In the genomic region with DNA sequence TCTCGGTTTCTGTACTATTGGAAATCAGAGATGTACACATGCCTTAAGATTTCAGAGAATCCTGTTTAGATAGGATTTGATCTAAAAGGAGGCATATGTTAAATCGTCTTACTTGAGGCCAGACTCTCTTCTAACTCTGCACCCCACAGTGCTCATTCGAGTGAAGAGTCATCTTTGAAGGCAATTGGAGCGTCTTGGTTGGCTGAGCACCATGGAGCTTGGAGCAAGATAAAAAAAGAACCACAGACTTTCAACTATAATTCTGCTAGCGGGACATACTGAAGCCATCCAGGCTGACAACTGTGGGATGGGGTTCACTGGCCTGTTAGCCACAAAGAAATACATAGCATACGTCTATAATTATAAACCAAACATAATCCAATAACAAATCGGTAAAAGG, we compare ENCODE assay signal across 25 mouse cellular contexts.
A peak's percentile ranks its signal among the peaks of the same experiment; 100 is the strongest.
DNase-seq lines count a peak whose midpoint lies in the region; ATAC-seq lines count a peak whose summit lies in the region.
"Had no signal": no experiment of that assay in that cellular context is flagged by ENCODE, and none has a peak within 500 bp of the region (broad histone marks: within the 10 kb centered on the region; RNA-seq: fewer than 3 reads in every experiment).

No protein-coding gene starts in this region.

- 0 out of 2 replicates have a peak, but pooled peaks have one; percentile 2 for ATAC-seq in embryonic facial prominence, embryonic 14.5 days (ENCODE audit: low read depth)
- ATAC-seq in midbrain, embryonic 11.5 days (ENCODE audit: low FRiP score): peak; percentile 48; the same call in 1 of the 2 replicates
- ATAC-seq in midbrain, embryonic 13.5 days: no peak
- ATAC-seq: intestine, embryonic 15.5 days; liver, embryonic 12.5 days had no signal

- no peak overlapping the region for H3K4me2 ChIP-seq in embryonic facial prominence, embryonic 14.5 days (ENCODE audit: low read depth, low read length)
- H3K4me2 ChIP-seq in midbrain, embryonic 11.5 days: no peak overlapping the region
- H3K4me2 ChIP-seq in midbrain, embryonic 13.5 days (replicated peaks): no peak overlapping the region
- H3K4me2 ChIP-seq: embryonic facial prominence, embryonic 12.5 days; forebrain, embryonic 12.5 days; hindbrain, embryonic 13.5 days; intestine, embryonic 15.5 days; limb, embryonic 13.5 days; liver, embryonic 12.5 days had no signal

- H3K9me3 ChIP-seq in embryonic facial prominence, embryonic 14.5 days (ENCODE audit: control insufficient read depth, low read length): no peaks in the 10 kb centered on the region
- H3K9me3 ChIP-seq in embryonic facial prominence, embryonic 10.5 days: no peaks in the 10 kb centered on the region
- H3K9me3 ChIP-seq in midbrain, embryonic 11.5 days (ENCODE audit: control insufficient read depth, low read length): no peaks in the 10 kb centered on the region
- H3K9me3 ChIP-seq in midbrain, embryonic 13.5 days: no peaks in the 10 kb centered on the region
- H3K9me3 ChIP-seq: embryonic facial prominence, embryonic 12.5 days; forebrain, embryonic 12.5 days; hindbrain, embryonic 13.5 days; intestine, embryonic 15.5 days; limb, embryonic 13.5 days; liver, embryonic 12.5 days; midbrain, embryonic 10.5 days had no signal

- no peak overlapping the region for H3K27ac ChIP-seq in embryonic facial prominence, embryonic 14.5 days (replicated peaks; ENCODE audit: low read depth, low read length)
- H3K27ac ChIP-seq in embryonic facial prominence, embryonic 10.5 days (replicated peaks): no peak overlapping the region
- no peak overlapping the region for H3K27ac ChIP-seq in midbrain, embryonic 11.5 days (ENCODE audit: low read depth, low read length)
- H3K27ac ChIP-seq in midbrain, embryonic 13.5 days: no peak overlapping the region
- H3K27ac ChIP-seq: embryonic facial prominence, embryonic 12.5 days; forebrain, embryonic 12.5 days; heart, adult 2 months; hindbrain, embryonic 13.5 days; intestine, embryonic 15.5 days; limb, embryonic 13.5 days; liver, embryonic 12.5 days; midbrain, embryonic 10.5 days had no signal

- H3K4me3 ChIP-seq in embryonic facial prominence, embryonic 14.5 days (ENCODE audit: low read depth, low read length): no peak overlapping the region
- no peak overlapping the region for H3K4me3 ChIP-seq in embryonic facial prominence, embryonic 10.5 days
- H3K4me3 ChIP-seq in midbrain, embryonic 11.5 days (ENCODE audit: low read depth, low read length): no peak overlapping the region
- no peak overlapping the region for H3K4me3 ChIP-seq in midbrain, embryonic 13.5 days (replicated peaks)
- H3K4me3 ChIP-seq: embryonic facial prominence, embryonic 12.5 days; erythroblast, embryonic 14.5 days; forebrain, embryonic 12.5 days; heart, adult 2 months; hindbrain, embryonic 13.5 days; intestine, embryonic 15.5 days; limb, embryonic 13.5 days; liver, embryonic 12.5 days; midbrain, embryonic 10.5 days; myocyte had no signal

- no peaks in the 10 kb centered on the region for H3K4me1 ChIP-seq in embryonic facial prominence, embryonic 14.5 days (ENCODE audit: control insufficient read depth, insufficient read depth, low read length)
- H3K4me1 ChIP-seq in embryonic facial prominence, embryonic 10.5 days: 0 out of 2 replicates have a peak, but pooled peaks cover 7% of the 10 kb centered on the region
- no peaks in the 10 kb centered on the region; the same call in 1 of the 2 replicates for H3K4me1 ChIP-seq in midbrain, embryonic 11.5 days (ENCODE audit: control insufficient read depth, insufficient read depth, low read length)
- peaks cover 9% of the 10 kb centered on the region; the same call in 1 of the 2 replicates for H3K4me1 ChIP-seq in midbrain, embryonic 13.5 days (replicated peaks)
- H3K4me1 ChIP-seq: embryonic facial prominence, embryonic 12.5 days; hindbrain, embryonic 13.5 days; intestine, embryonic 15.5 days; limb, embryonic 13.5 days; liver, embryonic 12.5 days had no signal

- H3K27me3 ChIP-seq in embryonic facial prominence, embryonic 14.5 days (replicated peaks; ENCODE audit: control insufficient read depth, insufficient read depth, low read length): no peaks in the 10 kb centered on the region
- no peaks in the 10 kb centered on the region for H3K27me3 ChIP-seq in embryonic facial prominence, embryonic 10.5 days (replicated peaks; ENCODE audit: low read depth, poor library complexity, severe bottlenecking)
- H3K27me3 ChIP-seq in midbrain, embryonic 11.5 days (ENCODE audit: control insufficient read depth, insufficient read depth, low read length): no peaks in the 10 kb centered on the region
- H3K27me3 ChIP-seq in midbrain, embryonic 13.5 days: no peaks in the 10 kb centered on the region
- H3K27me3 ChIP-seq: embryonic facial prominence, embryonic 12.5 days; forebrain, embryonic 12.5 days; hindbrain, embryonic 13.5 days; intestine, embryonic 15.5 days; limb, embryonic 13.5 days; liver, embryonic 12.5 days had no signal

- no peak overlapping the region for H3K9ac ChIP-seq in embryonic facial prominence, embryonic 14.5 days (ENCODE audit: low read depth, low read length)
- no peak overlapping the region for H3K9ac ChIP-seq in midbrain, embryonic 11.5 days (ENCODE audit: low read length)
- H3K9ac ChIP-seq in midbrain, embryonic 13.5 days (replicated peaks): no peak overlapping the region
- H3K9ac ChIP-seq: embryonic facial prominence, embryonic 12.5 days; forebrain, embryonic 12.5 days; hindbrain, embryonic 13.5 days; intestine, embryonic 15.5 days; limb, embryonic 13.5 days; liver, embryonic 12.5 days had no signal

- DNase-seq in embryonic facial prominence, embryonic 14.5 days (ENCODE audit: low spot score): peak; percentile 39
- DNase-seq in embryonic facial prominence, embryonic 10.5 days (ENCODE audit: low spot score): no peak
- DNase-seq in midbrain, embryonic 11.5 days (ENCODE audit: low spot score, missing footprints): peak; percentile 82
- peak; percentile 33 for DNase-seq in cerebellum, adult 8-10 months
- DNase-seq in cerebellum, postnatal 36 days: peak; percentile 38 to 61
- DNase-seq in kidney, adult 11 months: no peak
- no peak for DNase-seq in adrenal gland, postnatal 25 days
- DNase-seq: adrenal gland, postnatal 36 days; heart, adult 2 months; kidney, adult 9 months; kidney, postnatal 14 days; lung, adult 18-20 months; lung, postnatal 10 days; thymus, adult 18-20 months; thymus, postnatal 36 days had no signal

- H3K36me3 ChIP-seq in embryonic facial prominence, embryonic 14.5 days (ENCODE audit: control insufficient read depth, insufficient read depth, low read length): no peaks in the 10 kb centered on the region
- H3K36me3 ChIP-seq in embryonic facial prominence, embryonic 10.5 days (replicated peaks): no peaks in the 10 kb centered on the region
- no peaks in the 10 kb centered on the region for H3K36me3 ChIP-seq in midbrain, embryonic 11.5 days (ENCODE audit: control insufficient read depth, insufficient read depth, low read length)
- no peaks in the 10 kb centered on the region for H3K36me3 ChIP-seq in midbrain, embryonic 13.5 days
- H3K36me3 ChIP-seq: embryonic facial prominence, embryonic 12.5 days; forebrain, embryonic 12.5 days; hindbrain, embryonic 13.5 days; intestine, embryonic 15.5 days; limb, embryonic 13.5 days; liver, embryonic 12.5 days; midbrain, embryonic 10.5 days had no signal

- WGBS in embryonic facial prominence, embryonic 14.5 days: 45% methylated on average over 7 of the region's 7 CpGs
- 61% methylated on average over 7 of the region's 7 CpGs for WGBS in embryonic facial prominence, embryonic 10.5 days
- 23% methylated on average over 7 of the region's 7 CpGs for WGBS in midbrain, embryonic 11.5 days
- WGBS in midbrain, embryonic 13.5 days: 18% methylated on average over 7 of the region's 7 CpGs

Comparison
In these comparisons a context has a peak if more than half of its experiments do, and no peak if none do; other contexts are left out.
1. DNase-seq: peak in embryonic facial prominence, embryonic 14.5 days (single experiment), midbrain, embryonic 11.5 days (single experiment), cerebellum, adult 8-10 months (single experiment) and cerebellum, postnatal 36 days (2 of 2); none in embryonic facial prominence, embryonic 10.5 days (single experiment), kidney, adult 11 months (single experiment) and adrenal gland, postnatal 25 days (single experiment).